Mouse (Mus musculus) neural tube, embryonic 15.5 days (tissue): ENCODE data around the gene Olfr1191-ps1. TPM values are rescaled to one million over a fixed set of nuclear protein-coding genes. Genes with fewer than 3 reads are reported as not detected.
"Not testable (repeated sequence)": the region's sequence is repeated elsewhere in the genome, so short reads cannot be mapped to it uniquely, and the experiment has no call there.

ENCODE experiments used
- ATAC-seq: fragments of 200-750 bp; cut with Nextera tagmentation; 2 replicates; pipeline ENCODE4 v1.8.0; 2017; ENCODE audit warnings: mild to moderate bottlenecking, moderate TSS enrichment, moderate library complexity; ENCODE audit not compliant: low FRiP score
- H3K27ac ChIP-seq: fragments of 300-500 bp; sonication (generic); replicated peaks from 2 replicates; pipeline ENCODE4 v1.5.1; 2015; ENCODE audit warnings: mild to moderate bottlenecking, inconsistent platforms
- H3K27me3 ChIP-seq: fragments of 300-500 bp; sonication (generic); replicated peaks from 2 replicates; pipeline ENCODE4 v1.6.1; 2015; ENCODE audit warnings: inconsistent platforms
- H3K36me3 ChIP-seq: fragments of 300-500 bp; sonication (generic); 2 replicates; pipeline ENCODE4 v1.6.1; 2015; ENCODE audit warnings: inconsistent platforms
- H3K4me1 ChIP-seq: fragments of 300-500 bp; sonication (generic); 2 replicates; pipeline ENCODE4 v1.6.1; 2015; ENCODE audit warnings: inconsistent platforms
- H3K4me2 ChIP-seq: fragments of 300-500 bp; sonication (generic); 2 replicates; pipeline ENCODE4 v1.6.1; 2015; ENCODE audit warnings: inconsistent platforms, mild to moderate bottlenecking, moderate library complexity
- H3K4me3 ChIP-seq: fragments of 300-500 bp; sonication (generic); replicated peaks from 2 replicates; pipeline ENCODE4 v1.5.1; 2015; ENCODE audit warnings: mild to moderate bottlenecking, inconsistent platforms
- H3K9ac ChIP-seq: fragments of 300-500 bp; sonication (generic); replicated peaks from 2 replicates; pipeline ENCODE4 v1.6.1; 2015; ENCODE audit warnings: mild to moderate bottlenecking, inconsistent platforms
- H3K9me3 ChIP-seq: fragments of 300-500 bp; sonication (generic); replicated peaks from 2 replicates; pipeline ENCODE4 v1.6.1; 2016; ENCODE audit warnings: inconsistent platforms
- WGBS: fragments of 180-500 bp; shearing (Covaris S2); methylation state at CpG from one replicate; pipeline ENCODE4 v1.1.7; 2015; ENCODE audit warnings: mixed read lengths; 5-methylcytosine and 5-hydroxymethylcytosine counted together
- polyA plus RNA-seq: library from polyadenylated mRNA; unstranded; fragments of >200 nt; fragmentation: Nextera tagmentation; extraction: Ambion mirVana; gene quantifications from 2 replicates; pipeline ENCODE4 v1.2.1, GENCODE M21; 2015

Gene Olfr1191-ps1
- polyA plus RNA-seq: not detected in 2 replicates

DNA sequence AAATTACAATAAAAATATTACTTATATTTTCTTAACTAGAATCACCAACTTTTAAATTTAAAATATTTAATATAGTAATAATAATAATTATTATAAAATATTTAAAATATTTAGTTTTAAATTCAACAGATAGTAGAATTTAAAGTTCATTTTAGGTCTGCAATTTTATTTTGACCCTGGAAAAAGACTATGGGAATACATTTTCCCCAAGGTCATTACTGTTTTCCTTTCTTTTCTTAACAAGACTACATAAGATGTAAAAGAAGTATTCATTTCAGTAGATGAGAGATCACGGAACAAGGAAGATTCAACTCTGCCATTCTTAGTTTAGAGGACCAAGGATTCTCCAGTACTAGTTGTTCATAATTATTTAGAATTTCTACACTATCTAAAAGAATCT is at the start of gene Olfr1191-ps1:
Gene Olfr1191-ps1 (plus strand): TSS at position 301 of the 400 bp plus-strand sequence.
- not testable (repeated sequence) for H3K27ac ChIP-seq, H3K9ac ChIP-seq, H3K4me1 ChIP-seq, H3K36me3 ChIP-seq, H3K4me3 ChIP-seq, H3K27me3 ChIP-seq, H3K4me2 ChIP-seq, H3K9me3 ChIP-seq, ATAC-seq
- WGBS: 96% methylated on average over 1 of the region's 1 CpGs

DNA sequence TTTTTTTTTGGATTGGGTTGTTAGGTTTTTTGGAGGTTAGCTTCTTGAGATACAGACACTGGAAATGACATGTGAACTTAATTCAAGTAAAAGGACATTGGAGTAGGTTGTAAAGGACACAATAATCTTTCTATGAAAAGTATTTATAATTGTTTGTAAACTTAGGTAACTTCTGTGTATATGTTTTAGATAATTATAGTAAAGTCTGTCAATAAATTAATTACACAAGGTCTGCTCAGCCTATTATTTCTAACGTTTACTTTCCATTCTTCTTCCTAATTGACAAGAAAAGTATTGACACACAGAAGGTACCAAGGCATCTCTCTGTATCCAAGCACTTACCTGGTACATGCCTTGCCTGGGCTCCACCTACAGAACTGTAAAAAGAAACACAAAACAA is 7.9 kb downstream of the Olfr1191-ps1 start, which contains the start of gene Olfr1192-ps1:
Gene Olfr1192-ps1 (plus strand): TSS at position 301 of the 400 bp plus-strand sequence.
- ATAC-seq: no peak
- H3K4me3 ChIP-seq: no peak within 1 kb of the TSS
- H3K36me3 ChIP-seq: no peaks in the 10 kb centered on the region
- no peak within 1 kb of the TSS for H3K27ac ChIP-seq
- no peak within 1 kb of the TSS for H3K9ac ChIP-seq
- no peak within 1 kb of the TSS for H3K4me2 ChIP-seq
- no peaks in the 10 kb centered on the region for H3K27me3 ChIP-seq
- H3K9me3 ChIP-seq: no peaks in the 10 kb centered on the region
- no peaks in the 10 kb centered on the region for H3K4me1 ChIP-seq
- 47% methylated on average over 1 of the region's 1 CpGs for WGBS

GRCm38 (mm10) chr2:88675328-88675727 is 35.0 kb downstream of the Olfr1191-ps1 start, which contains the start of gene Olfr1193:
Olfr1193 (plus strand) TSS chr2:88675628.
- not testable (repeated sequence) for H3K4me3 ChIP-seq, H3K27ac ChIP-seq, H3K36me3 ChIP-seq, H3K9me3 ChIP-seq, H3K9ac ChIP-seq, H3K4me1 ChIP-seq, H3K4me2 ChIP-seq, H3K27me3 ChIP-seq, ATAC-seq

DNA sequence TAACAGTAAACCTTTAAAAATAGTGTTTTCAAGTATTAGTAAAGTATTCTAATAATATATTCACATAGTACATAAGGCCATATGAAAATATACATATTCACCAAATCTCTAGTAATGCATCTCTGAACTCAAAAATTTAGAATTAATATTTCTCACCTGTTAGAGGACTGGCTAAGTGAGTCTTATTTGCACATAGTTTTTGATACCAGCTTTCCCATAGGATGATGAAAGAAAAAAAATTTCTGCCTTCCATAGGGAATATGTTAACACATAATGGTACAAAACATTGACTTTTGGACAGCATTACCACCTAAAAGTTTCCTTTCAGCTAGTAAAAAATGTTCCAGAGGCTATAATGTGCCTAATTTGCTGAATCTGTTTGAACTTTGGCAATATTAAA is 48.7 kb downstream of the Olfr1191-ps1 start, which contains the start of gene Olfr1195:
Gene Olfr1195 (minus strand): TSS at position 101 of the 400 bp plus-strand sequence.
- no peak within 1 kb of the TSS for H3K27ac ChIP-seq
- no peak within 1 kb of the TSS for H3K9ac ChIP-seq
- no peaks in the 10 kb centered on the region for H3K9me3 ChIP-seq
- H3K36me3 ChIP-seq: no peaks in the 10 kb centered on the region
- H3K4me1 ChIP-seq: no peaks in the 10 kb centered on the region
- no peak within 1 kb of the TSS for H3K4me3 ChIP-seq
- no peak within 1 kb of the TSS for H3K4me2 ChIP-seq
- ATAC-seq: no peak
- no peaks in the 10 kb centered on the region for H3K27me3 ChIP-seq

Other genes with a start within 250 kb of the Olfr1191-ps1 start
- gene Olfr1179, start 234.1 kb upstream of the Olfr1191-ps1 start, polyA plus RNA-seq: not detected in 2 replicates
- not detected in 2 replicates for gene Olfr1180, start 221.4 kb upstream of the Olfr1191-ps1 start, polyA plus RNA-seq
- gene Olfr1181, start 214.4 kb upstream of the Olfr1191-ps1 start, polyA plus RNA-seq: not detected in 2 replicates
- not detected in 2 replicates for gene Gm13757, start 191.4 kb upstream of the Olfr1191-ps1 start, polyA plus RNA-seq
- gene Olfr1183, start 185.7 kb upstream of the Olfr1191-ps1 start, polyA plus RNA-seq: not detected in 2 replicates
- gene Olfr1184, start 156.9 kb upstream of the Olfr1191-ps1 start, polyA plus RNA-seq: not detected in 2 replicates
- gene Olfr1185-ps1, start 147.2 kb upstream of the Olfr1191-ps1 start, polyA plus RNA-seq: not detected in 2 replicates
- gene Olfr1186, start 122.0 kb upstream of the Olfr1191-ps1 start, polyA plus RNA-seq: not detected in 2 replicates
- not detected in 2 replicates for gene Olfr1188, start 83.6 kb upstream of the Olfr1191-ps1 start, polyA plus RNA-seq
- not detected in 2 replicates for gene Olfr1189, start 54.1 kb upstream of the Olfr1191-ps1 start, polyA plus RNA-seq
- not detected in 2 replicates for gene Olfr1192-ps1, start 8.0 kb downstream of the Olfr1191-ps1 start, polyA plus RNA-seq
- gene Olfr1193, start 35.1 kb downstream of the Olfr1191-ps1 start, polyA plus RNA-seq: not detected in 2 replicates
- not detected in 2 replicates for gene Olfr1195, start 48.6 kb downstream of the Olfr1191-ps1 start, polyA plus RNA-seq
- gene Olfr1196, start 64.1 kb downstream of the Olfr1191-ps1 start, polyA plus RNA-seq: not detected in 2 replicates
- not detected in 2 replicates for gene Olfr1197, start 91.8 kb downstream of the Olfr1191-ps1 start, polyA plus RNA-seq
- not detected in 2 replicates for gene Olfr1198, start 110.8 kb downstream of the Olfr1191-ps1 start, polyA plus RNA-seq
- not detected in 2 replicates for gene Olfr1199, start 119.9 kb downstream of the Olfr1191-ps1 start, polyA plus RNA-seq
- gene Olfr1200, start 129.9 kb downstream of the Olfr1191-ps1 start, polyA plus RNA-seq: not detected in 2 replicates
- not detected in 2 replicates for gene Olfr1201, start 152.5 kb downstream of the Olfr1191-ps1 start, polyA plus RNA-seq
- gene Olfr1202, start 174.0 kb downstream of the Olfr1191-ps1 start, polyA plus RNA-seq: 0.08 TPM in 1 of 2 replicates, not detected in the other
- gene Olfr1205, start 189.2 kb downstream of the Olfr1191-ps1 start, polyA plus RNA-seq: not detected in 2 replicates
- gene Olfr1204, start 208.8 kb downstream of the Olfr1191-ps1 start, polyA plus RNA-seq: not detected in 2 replicates
- not detected in 2 replicates for gene Olfr1206, start 222.7 kb downstream of the Olfr1191-ps1 start, polyA plus RNA-seq